Mouse (Mus musculus) lung, adult 2 months (tissue): ENCODE results near the gene Exoc8.

Experiments
- CTCF ChIP-seq: fragments of 200-500 bp; IDR thresholded peaks from 2 replicates; pipeline ENCODE4 v1.5.1; 2011; ENCODE audit warnings: mild to moderate bottlenecking, low read length, control low read depth; ENCODE audit not compliant: insufficient read depth
- POLR2A ChIP-seq: fragments of 200-500 bp; IDR thresholded peaks from 2 replicates; pipeline ENCODE4 v1.6.1; 2011; ENCODE audit warnings: low read depth, mild to moderate bottlenecking, control low read depth, low read length, borderline replicate concordance; ENCODE audit errors: extremely low read depth

DNA sequence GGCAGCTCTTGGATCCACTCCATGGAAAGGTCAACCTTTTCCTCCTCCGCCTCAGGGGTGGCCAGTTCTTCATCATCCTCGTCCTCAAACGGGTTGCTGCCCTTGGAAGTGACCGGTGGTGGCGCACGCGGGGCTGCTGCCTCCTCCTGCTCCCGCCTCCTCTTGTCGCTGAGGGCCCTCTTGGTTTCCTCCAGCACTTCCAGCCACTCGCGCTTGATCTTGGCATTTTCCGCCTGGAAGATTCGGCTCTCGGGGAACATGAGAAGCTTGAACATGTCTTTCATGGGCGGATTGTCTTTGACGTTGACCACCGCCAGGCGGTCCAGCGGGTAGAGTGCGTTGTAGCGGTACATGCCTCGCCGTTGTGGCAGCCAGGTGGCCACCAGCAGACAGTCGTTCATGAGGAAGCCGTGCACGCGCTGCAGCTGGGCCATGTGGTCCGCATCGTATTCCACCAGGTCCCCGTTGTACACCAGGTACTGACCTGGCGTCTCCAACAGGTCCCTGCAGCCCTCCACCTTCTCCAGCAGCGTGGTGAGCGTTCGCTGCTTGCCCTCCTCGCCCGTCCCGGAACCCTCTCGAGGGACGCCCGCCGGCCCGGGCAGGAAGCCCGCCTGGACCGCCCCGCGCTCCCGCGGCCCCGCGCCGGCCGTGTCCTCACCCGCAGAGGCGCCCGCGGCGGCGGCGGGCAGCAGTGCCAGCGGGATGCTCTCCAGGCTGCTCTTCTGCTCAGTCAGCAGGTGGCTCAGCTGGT lies 696 bp downstream of the Exoc8 start:
- TF ChIP-seq CTCF (peak; percentile 57), POLR2A (0 out of 2 replicates have a peak, but pooled peaks have one; percentile 22)
